Mouse (Mus musculus) 3134 (cell line): ENCODE data around the gene Man2b2.

ENCODE experiments used
- DNase-seq: peaks from one replicate; pipeline ENCODE4 v3.0.0-alpha.2; 2011; ENCODE audit warnings: low spot score; ENCODE audit not compliant: insufficient read length; ENCODE audit errors: extremely low read depth

The Man2b2 gene

GRCm38 (mm10) chr5:36829913-36830879 lies at the start of gene Man2b2:
Gene Man2b2, minus strand, starts transcription at chr5:36830653.
- peak; percentile 95 for DNase-seq

- no peak for DNase-seq
Measured at GRCm38 (mm10) chr5:36878801-36879200, 48.3 kb upstream of the Man2b2 start.

GRCm38 (mm10) chr5:36877641-36878040 lies 47.2 kb upstream of the Man2b2 start:
- DNase-seq: no peak

GRCm38 (mm10) chr5:36876777-36877396 lies 46.4 kb upstream of the Man2b2 start:
- no peak for DNase-seq

- no peak for DNase-seq
Measured at GRCm38 (mm10) chr5:36875956-36876355, 45.5 kb upstream of the Man2b2 start.

- no peak for DNase-seq
Measured at GRCm38 (mm10) chr5:36870916-36871315, 40.5 kb upstream of the Man2b2 start.

- no peak for DNase-seq
Measured at GRCm38 (mm10) chr5:36869578-36870236, 39.3 kb upstream of the Man2b2 start.

GRCm38 (mm10) chr5:36869186-36869577 lies 38.7 kb upstream of the Man2b2 start:
- no peak for DNase-seq

- no peak for DNase-seq
Measured at GRCm38 (mm10) chr5:36868266-36869090, 38.0 kb upstream of the Man2b2 start, which contains the start of gene Ppp2r2c. Gene Ppp2r2c, plus strand, starts transcription at chr5:36868513.

GRCm38 (mm10) chr5:36867561-36867960 lies 37.1 kb upstream of the Man2b2 start:
- no peak for DNase-seq

GRCm38 (mm10) chr5:36866701-36867250 lies 36.3 kb upstream of the Man2b2 start:
- DNase-seq: no peak

GRCm38 (mm10) chr5:36861084-36861483 lies 30.6 kb upstream of the Man2b2 start:
- no peak for DNase-seq

GRCm38 (mm10) chr5:36857546-36857945 lies 27.1 kb upstream of the Man2b2 start:
- DNase-seq: no peak

GRCm38 (mm10) chr5:36856529-36856928 lies 26.1 kb upstream of the Man2b2 start:
- no peak for DNase-seq

- no peak for DNase-seq
Measured at GRCm38 (mm10) chr5:36855180-36855579, 24.7 kb upstream of the Man2b2 start.

- no peak for DNase-seq
Measured at GRCm38 (mm10) chr5:36851572-36851971, 21.1 kb upstream of the Man2b2 start.

- DNase-seq: no peak
Measured at GRCm38 (mm10) chr5:36844490-36844889, 14.0 kb upstream of the Man2b2 start.

GRCm38 (mm10) chr5:36841701-36842100 lies 11.2 kb upstream of the Man2b2 start:
- DNase-seq: no peak

- DNase-seq: no peak
Measured at GRCm38 (mm10) chr5:36840092-36840491, 9.6 kb upstream of the Man2b2 start.

GRCm38 (mm10) chr5:36839602-36840001 lies 9.1 kb upstream of the Man2b2 start:
- DNase-seq: no peak
